Mouse (Mus musculus): ENCODE data around the gene Dock6.
A peak's percentile ranks its signal among the peaks of the same experiment; 100 is the strongest.

Dock6 gene

GRCm38 (mm10) chr9:21846755-21847341 is 5.6 kb downstream of the Dock6 start:
- no peak for DNase-seq

- peak; percentile 24 for DNase-seq
Measured at GRCm38 (mm10) chr9:21845381-21846080, 6.9 kb downstream of the Dock6 start.

GRCm38 (mm10) chr9:21843086-21843485 is 9.3 kb downstream of the Dock6 start:
- no peak for DNase-seq

GRCm38 (mm10) chr9:21842391-21842790 is 10.0 kb downstream of the Dock6 start:
- DNase-seq, result no peak

GRCm38 (mm10) chr9:21841340-21841739 is 11.1 kb downstream of the Dock6 start:
- DNase-seq, result no peak

GRCm38 (mm10) chr9:21840115-21840787 is 12.2 kb downstream of the Dock6 start:
- DNase-seq, result peak; percentile 44

GRCm38 (mm10) chr9:21837690-21838089 is 14.7 kb downstream of the Dock6 start:
- no peak for DNase-seq

- no peak for DNase-seq
Measured at GRCm38 (mm10) chr9:21835258-21835912, 17.1 kb downstream of the Dock6 start, which contains the start of gene Angptl8. Gene Angptl8, plus strand, starts transcription at chr9:21835510.

GRCm38 (mm10) chr9:21831558-21832240 is 20.7 kb downstream of the Dock6 start:
- DNase-seq, result no peak

GRCm38 (mm10) chr9:21830936-21831335 is 21.5 kb downstream of the Dock6 start:
- DNase-seq, result no peak

- no peak for DNase-seq
Measured at GRCm38 (mm10) chr9:21830461-21830850, 22.0 kb downstream of the Dock6 start.

- no peak for DNase-seq
Measured at GRCm38 (mm10) chr9:21829834-21830460, 22.5 kb downstream of the Dock6 start.

GRCm38 (mm10) chr9:21824366-21824765 is 28.1 kb downstream of the Dock6 start:
- DNase-seq, result no peak

- DNase-seq, result no peak
Measured at GRCm38 (mm10) chr9:21823957-21824356, 28.5 kb downstream of the Dock6 start.

- DNase-seq, result no peak
Measured at GRCm38 (mm10) chr9:21822686-21823085, 29.7 kb downstream of the Dock6 start.

GRCm38 (mm10) chr9:21820183-21820582 is 32.3 kb downstream of the Dock6 start:
- DNase-seq, result no peak

- DNase-seq, result no peak
Measured at GRCm38 (mm10) chr9:21819181-21819729, 33.2 kb downstream of the Dock6 start.

GRCm38 (mm10) chr9:21818561-21818960 is 33.9 kb downstream of the Dock6 start:
- no peak for DNase-seq

GRCm38 (mm10) chr9:21818125-21818524 is 34.3 kb downstream of the Dock6 start:
- no peak for DNase-seq

- no peak for DNase-seq
Measured at GRCm38 (mm10) chr9:21816716-21817305, 35.6 kb downstream of the Dock6 start.

GRCm38 (mm10) chr9:21811170-21811569 is 41.3 kb downstream of the Dock6 start:
- DNase-seq, result no peak

- DNase-seq, result peak; percentile 17
Measured at GRCm38 (mm10) chr9:21808561-21808960, 43.9 kb downstream of the Dock6 start.
